Mouse (Mus musculus): ENCODE measurements around the gene Isg20. TPM values are rescaled to one million over a fixed set of nuclear protein-coding genes. Genes with fewer than 3 reads are reported as not detected.

Gene Isg20
- polyA plus RNA-seq (2015; fragmentation: Nextera tagmentation; extraction: Ambion mirVana) = 4.5 and 5.8 TPM in 2 replicates

- Histone ChIP-seq H3K9ac (peak within 1 kb of the TSS; percentile 1; the same call in 1 of the 2 replicates), H3K36me3 (no peaks in the 10 kb centered on the region), H3K27ac (no peak within 1 kb of the TSS), H3K4me1 (replicated peaks) (peaks cover 13% of the 10 kb centered on the region; the same call in 1 of the 2 replicates), H3K4me2 (replicated peaks) (peak within 1 kb of the TSS; percentile 54), H3K4me3 (replicated peaks) (peak within 1 kb of the TSS; percentile 24), H3K27me3 (replicated peaks) (no peaks in the 10 kb centered on the region), H3K9me3 (no peaks in the 10 kb centered on the region)
- 64% methylated on average over 5 of the region's 5 CpGs for WGBS
- ATAC-seq = no peak
Observed at GRCm38 (mm10) chr7:78912974-78913474, at the start of gene Isg20. TSS of gene Isg20 (plus strand) at chr7:78913424.

GRCm38 (mm10) chr7:78863796-78864445 lies 49.3 kb upstream of the Isg20 start:
- Histone ChIP-seq H3K9ac (no peak overlapping the region), H3K36me3 (no peaks in the 10 kb centered on the region), H3K4me2 (replicated peaks) (no peak overlapping the region), H3K9me3 (no peaks in the 10 kb centered on the region), H3K4me3 (replicated peaks) (no peak overlapping the region), H3K27me3 (replicated peaks) (no peaks in the 10 kb centered on the region), H3K27ac (peak overlapping the region; percentile 67), H3K4me1 (replicated peaks) (peaks cover 11% of the 10 kb centered on the region; the same call in 1 of the 2 replicates)
- WGBS = 47% methylated on average over 7 of the region's 7 CpGs
- ATAC-seq = peak; percentile 70

- peak; percentile 61 for ATAC-seq
- Histone ChIP-seq H3K9ac (no peak overlapping the region), H3K27me3 (replicated peaks) (no peaks in the 10 kb centered on the region), H3K4me3 (replicated peaks) (no peak overlapping the region), H3K9me3 (no peaks in the 10 kb centered on the region), H3K36me3 (no peaks in the 10 kb centered on the region), H3K27ac (peak overlapping the region; percentile 67), H3K4me2 (replicated peaks) (no peak overlapping the region), H3K4me1 (replicated peaks) (peaks cover 11% of the 10 kb centered on the region; the same call in 1 of the 2 replicates)
- 37% methylated on average over 4 of the region's 4 CpGs for WGBS
Observed at GRCm38 (mm10) chr7:78864446-78864802, 48.8 kb upstream of the Isg20 start.

GRCm38 (mm10) chr7:78865212-78865949 lies 47.8 kb upstream of the Isg20 start:
- H3K4me3 ChIP-seq (replicated peaks) = no peak overlapping the region
- no peaks in the 10 kb centered on the region for H3K27me3 ChIP-seq (replicated peaks)
- no peaks in the 10 kb centered on the region for H3K36me3 ChIP-seq
- no peak overlapping the region for H3K27ac ChIP-seq
- H3K4me1 ChIP-seq (replicated peaks) = peaks cover 11% of the 10 kb centered on the region; the same call in 1 of the 2 replicates
- no peak overlapping the region; the same call in 1 of the 2 replicates for H3K4me2 ChIP-seq (replicated peaks)
- WGBS = 40% methylated on average over 12 of the region's 12 CpGs
- no peaks in the 10 kb centered on the region for H3K9me3 ChIP-seq
- peak; percentile 64 for ATAC-seq
- H3K9ac ChIP-seq = no peak overlapping the region

GRCm38 (mm10) chr7:78868731-78869130 lies 44.5 kb upstream of the Isg20 start:
- no peak overlapping the region for H3K4me3 ChIP-seq (replicated peaks)
- no peak overlapping the region for H3K4me2 ChIP-seq (replicated peaks)
- no peaks in the 10 kb centered on the region for H3K27me3 ChIP-seq (replicated peaks)
- H3K9ac ChIP-seq = no peak overlapping the region
- no peaks in the 10 kb centered on the region for H3K9me3 ChIP-seq
- peaks cover 11% of the 10 kb centered on the region; the same call in 1 of the 2 replicates for H3K4me1 ChIP-seq (replicated peaks)
- no peak overlapping the region for H3K27ac ChIP-seq
- WGBS = 62% methylated on average over 5 of the region's 5 CpGs
- ATAC-seq = no peak
- no peaks in the 10 kb centered on the region for H3K36me3 ChIP-seq

GRCm38 (mm10) chr7:78872366-78872765 lies 40.9 kb upstream of the Isg20 start:
- WGBS = 81% methylated on average over 6 of the region's 6 CpGs
- no peaks in the 10 kb centered on the region for H3K9me3 ChIP-seq
- ATAC-seq = no peak
- H3K9ac ChIP-seq = no peak overlapping the region
- no peak overlapping the region for H3K27ac ChIP-seq
- no peak overlapping the region for H3K4me3 ChIP-seq (replicated peaks)
- H3K4me2 ChIP-seq (replicated peaks) = no peak overlapping the region
- H3K27me3 ChIP-seq (replicated peaks) = no peaks in the 10 kb centered on the region
- H3K36me3 ChIP-seq = no peaks in the 10 kb centered on the region
- H3K4me1 ChIP-seq (replicated peaks) = no peaks in the 10 kb centered on the region

- H3K27me3 ChIP-seq (replicated peaks) = no peaks in the 10 kb centered on the region
- no peak overlapping the region for H3K9ac ChIP-seq
- no peak overlapping the region for H3K27ac ChIP-seq
- no peak overlapping the region for H3K4me2 ChIP-seq (replicated peaks)
- peak; percentile 89 for ATAC-seq
- no peaks in the 10 kb centered on the region for H3K9me3 ChIP-seq
- 49% methylated on average over 5 of the region's 5 CpGs for WGBS
- H3K4me3 ChIP-seq (replicated peaks) = no peak overlapping the region
- H3K4me1 ChIP-seq (replicated peaks) = no peaks in the 10 kb centered on the region
- no peaks in the 10 kb centered on the region for H3K36me3 ChIP-seq
Observed at GRCm38 (mm10) chr7:78872831-78873230, 40.4 kb upstream of the Isg20 start.

GRCm38 (mm10) chr7:78881607-78882468 lies 31.4 kb upstream of the Isg20 start:
- H3K27ac ChIP-seq = no peak overlapping the region
- H3K36me3 ChIP-seq = no peaks in the 10 kb centered on the region
- H3K9me3 ChIP-seq = no peaks in the 10 kb centered on the region
- H3K9ac ChIP-seq = no peak overlapping the region
- ATAC-seq = no peak
- peaks cover 38% of the 10 kb centered on the region for H3K27me3 ChIP-seq (replicated peaks)
- H3K4me2 ChIP-seq (replicated peaks) = peak overlapping the region; percentile 48
- H3K4me3 ChIP-seq (replicated peaks) = peak overlapping the region; percentile 23
- peaks cover 11% of the 10 kb centered on the region; the same call in 1 of the 2 replicates for H3K4me1 ChIP-seq (replicated peaks)
- 18% methylated on average over 14 of the region's 16 CpGs for WGBS

GRCm38 (mm10) chr7:78882469-78882837 lies 30.8 kb upstream of the Isg20 start:
- peak; percentile 52 for ATAC-seq
- no peak overlapping the region for H3K9ac ChIP-seq
- H3K9me3 ChIP-seq = no peaks in the 10 kb centered on the region
- peak overlapping the region; percentile 48 for H3K4me2 ChIP-seq (replicated peaks)
- 3% methylated on average over 23 of the region's 23 CpGs for WGBS
- H3K4me3 ChIP-seq (replicated peaks) = peak overlapping the region; percentile 23
- no peaks in the 10 kb centered on the region for H3K36me3 ChIP-seq
- peaks cover 38% of the 10 kb centered on the region for H3K27me3 ChIP-seq (replicated peaks)
- no peak overlapping the region for H3K27ac ChIP-seq
- peaks cover 11% of the 10 kb centered on the region; the same call in 1 of the 2 replicates for H3K4me1 ChIP-seq (replicated peaks)

- Histone ChIP-seq H3K9ac (no peak overlapping the region), H3K27ac (no peak overlapping the region), H3K9me3 (no peaks in the 10 kb centered on the region), H3K27me3 (replicated peaks) (peaks cover 38% of the 10 kb centered on the region), H3K4me1 (replicated peaks) (peaks cover 11% of the 10 kb centered on the region; the same call in 1 of the 2 replicates), H3K4me3 (replicated peaks) (peak overlapping the region; percentile 23), H3K36me3 (no peaks in the 10 kb centered on the region), H3K4me2 (replicated peaks) (peak overlapping the region; percentile 48)
- 3% methylated on average over 34 of the region's 34 CpGs for WGBS
- no peak for ATAC-seq
Observed at GRCm38 (mm10) chr7:78883016-78883725, 30.1 kb upstream of the Isg20 start.

- Histone ChIP-seq H3K27me3 (replicated peaks) (peaks cover 42% of the 10 kb centered on the region), H3K9ac (no peak overlapping the region), H3K4me3 (replicated peaks) (no peak overlapping the region), H3K4me1 (replicated peaks) (peaks cover 11% of the 10 kb centered on the region; the same call in 1 of the 2 replicates), H3K36me3 (no peaks in the 10 kb centered on the region), H3K27ac (no peak overlapping the region), H3K4me2 (replicated peaks) (no peak overlapping the region), H3K9me3 (no peaks in the 10 kb centered on the region)
- ATAC-seq = no peak
- WGBS = 16% methylated on average over 8 of the region's 8 CpGs
Observed at GRCm38 (mm10) chr7:78883726-78884060, 29.5 kb upstream of the Isg20 start.

Data from intestine, embryonic 15.5 days (tissue).